Mouse (Mus musculus) heart, adult 2 months (tissue): ENCODE data around the gene Klhl32. TPM values are rescaled to one million over a fixed set of nuclear protein-coding genes. Genes with fewer than 3 reads are reported as not detected.

Source experiments
- DNase-seq, 2 experiments: peaks; one replicate each; pipeline ENCODE4 v3.0.0; 2021
- H3K27ac ChIP-seq: fragments of 200-600 bp; 2 replicates; pipeline ENCODE4 v1.8.1; 2022
- H3K27me3 ChIP-seq: fragments of 200-500 bp; 2 replicates; pipeline ENCODE4 v1.6.1; 2012; ENCODE audit warnings: mild to moderate bottlenecking, low read length, inconsistent platforms, mixed read lengths; ENCODE audit not compliant: control insufficient read depth, insufficient read depth
- H3K36me3 ChIP-seq: fragments of 200-500 bp; 2 replicates; pipeline ENCODE4 v1.6.1; 2012; ENCODE audit warnings: low read length, inconsistent platforms; ENCODE audit not compliant: control insufficient read depth, insufficient read depth
- H3K4me1 ChIP-seq: fragments of 200-500 bp; 2 replicates; pipeline ENCODE4 v1.6.1; 2011; ENCODE audit warnings: low read length; ENCODE audit not compliant: control insufficient read depth, insufficient read depth
- H3K4me3 ChIP-seq: fragments of 200-600 bp; 2 replicates; pipeline ENCODE4 v1.8.1; 2022
- H3K79me2 ChIP-seq: fragments of 200-500 bp; replicated peaks from 2 replicates; pipeline ENCODE4 v1.6.1; 2012; ENCODE audit warnings: mild to moderate bottlenecking, inconsistent platforms, low read length, moderate library complexity, mixed read lengths; ENCODE audit not compliant: control insufficient read depth, insufficient read depth
- H3K9ac ChIP-seq: fragments of 200-500 bp; 2 replicates; pipeline ENCODE4 v1.6.1; 2012; ENCODE audit warnings: low read depth, mild to moderate bottlenecking, control low read depth, inconsistent platforms, low read length, mixed read lengths
- CTCF ChIP-seq: fragments of 200-600 bp; IDR thresholded peaks from 2 replicates; pipeline ENCODE4 v1.8.1; 2022; ENCODE audit warnings: antibody characterized with exemption, mild to moderate bottlenecking, moderate library complexity
- EP300 ChIP-seq: fragments of 200-500 bp; IDR thresholded peaks from 2 replicates; pipeline ENCODE4 v1.6.1; 2011; ENCODE audit warnings: low read depth, low read length, control low read depth; ENCODE audit not compliant: insufficient read depth
- POLR2A ChIP-seq: fragments of 200-500 bp; IDR thresholded peaks from 2 replicates; pipeline ENCODE4 v1.6.1; 2011; ENCODE audit warnings: mild to moderate bottlenecking, low read depth, low read length, control low read depth; ENCODE audit not compliant: insufficient read depth
- WGBS: fragments of 180-500 bp; shearing (Covaris S2); methylation state at CpG from one replicate; pipeline ENCODE4 v1.1.7; 2018; 5-methylcytosine and 5-hydroxymethylcytosine counted together
- intact Hi-C: fragments of 180-260 bp; cut with DNase I; formaldehyde crosslinking; loops from one replicate; pipeline ENCODE4 v1.15.1; 2025
- polyA plus RNA-seq: library from polyadenylated mRNA; depleted of rRNA; stranded (reverse); fragments of >200 nt; gene quantifications from 2 replicates; pipeline ENCODE4 v1.2.3, GENCODE M21; 2012
- total RNA-seq, 2 experiments: library from RNA; stranded (reverse); gene quantifications; 2 replicates each; pipeline ENCODE4 v1.2.3; 2021

The Klhl32 gene
- total and polyA plus RNA-seq, 3 experiments = 0.91 to 2.1 (median 1.5) TPM

DNA sequence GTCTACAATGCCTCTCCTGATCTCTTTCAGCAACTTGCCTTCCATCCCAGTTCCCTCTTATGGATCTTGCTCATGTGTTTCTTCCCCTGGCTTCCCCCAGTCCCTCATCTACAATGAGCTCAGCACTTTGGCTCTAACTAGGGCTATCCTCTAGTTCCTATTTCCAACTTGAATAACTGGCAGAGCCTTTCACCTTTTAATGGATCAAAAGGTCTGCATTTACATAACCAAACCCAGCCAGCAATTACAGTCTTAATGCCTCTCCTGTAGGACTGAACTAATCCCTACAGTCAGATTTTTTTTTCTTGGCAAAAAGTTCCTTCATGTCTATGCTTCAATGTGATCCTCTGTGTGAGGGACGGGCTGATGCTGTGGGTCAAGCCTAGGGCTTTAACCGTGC is 3.5 kb downstream of the Klhl32 start:
- no peaks in the 10 kb centered on the region for H3K36me3 ChIP-seq
- WGBS = 87% methylated on average over 2 of the region's 2 CpGs
- no peaks in the 10 kb centered on the region for H3K4me1 ChIP-seq
- H3K27me3 ChIP-seq = 0 out of 2 replicates have a peak, but pooled peaks cover 2% of the 10 kb centered on the region
- TF ChIP-seq POLR2A = no peak
- no peak for TF ChIP-seq CTCF
- TF ChIP-seq EP300 = no peak
- no peak for DNase-seq
- H3K9ac ChIP-seq = no peak overlapping the region
- no peak overlapping the region for H3K27ac ChIP-seq
- intact Hi-C loops = no loop called here
- no peaks in the 10 kb centered on the region for H3K79me2 ChIP-seq
- H3K4me3 ChIP-seq = no peak overlapping the region

DNA sequence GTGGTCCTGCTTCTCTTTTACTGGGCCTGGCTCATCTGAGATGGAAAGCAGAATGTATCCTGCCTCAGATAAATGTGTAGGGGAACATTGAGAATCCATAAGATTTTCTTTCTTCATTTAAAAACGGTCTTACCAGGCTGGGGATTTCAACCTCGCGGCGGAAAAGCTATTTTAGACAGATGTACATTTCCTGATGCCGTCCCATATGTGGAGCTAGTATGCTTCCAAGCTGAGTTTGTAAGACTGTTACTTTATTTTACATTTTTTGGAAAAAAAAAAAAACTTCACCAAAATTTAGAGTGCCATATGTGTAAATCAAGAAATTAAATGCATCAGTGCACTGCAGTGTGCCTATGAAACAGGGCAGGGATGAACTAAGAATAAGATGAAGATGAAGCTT is 5.4 kb downstream of the Klhl32 start:
- Histone ChIP-seq H3K79me2 (no peaks in the 10 kb centered on the region), H3K27me3 (0 out of 2 replicates have a peak, but pooled peaks cover 2% of the 10 kb centered on the region), H3K36me3 (no peaks in the 10 kb centered on the region), H3K4me3 (no peak overlapping the region), H3K4me1 (no peaks in the 10 kb centered on the region), H3K27ac (no peak overlapping the region), H3K9ac (no peak overlapping the region)
- TF ChIP-seq POLR2A (no peak), EP300 (no peak), CTCF (no peak)
- WGBS = 92% methylated on average over 5 of the region's 5 CpGs
- intact Hi-C loops = no loop called here
- no peak for DNase-seq

DNA sequence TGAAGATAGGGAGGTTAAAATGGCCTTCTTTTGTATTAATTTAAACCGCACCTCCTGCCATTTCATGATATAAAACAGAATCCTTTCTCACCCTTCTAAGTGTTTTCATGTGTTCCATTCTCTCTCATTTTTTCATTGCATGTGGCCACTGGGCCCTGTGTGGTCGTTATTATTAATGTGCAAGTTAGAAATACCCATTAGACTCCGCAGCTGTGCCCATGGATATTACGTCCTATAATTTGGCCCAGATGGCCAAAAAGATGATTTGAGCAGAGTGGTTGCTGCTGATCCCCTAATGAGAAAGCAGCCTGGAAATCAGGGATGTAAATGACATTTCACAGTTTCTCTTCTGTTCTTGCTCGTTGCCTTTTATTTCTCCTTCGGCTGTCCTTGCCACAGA is 12.4 kb downstream of the Klhl32 start:
- Histone ChIP-seq H3K4me1 (no peaks in the 10 kb centered on the region), H3K79me2 (no peaks in the 10 kb centered on the region), H3K36me3 (no peaks in the 10 kb centered on the region), H3K27ac (no peak overlapping the region), H3K27me3 (no peaks in the 10 kb centered on the region), H3K9ac (no peak overlapping the region), H3K4me3 (no peak overlapping the region)
- WGBS = 84% methylated on average over 6 of the region's 6 CpGs
- no peak for TF ChIP-seq EP300
- TF ChIP-seq CTCF = no peak
- no peak for TF ChIP-seq POLR2A
- intact Hi-C loops = no loop called here
- no peak for DNase-seq

DNA sequence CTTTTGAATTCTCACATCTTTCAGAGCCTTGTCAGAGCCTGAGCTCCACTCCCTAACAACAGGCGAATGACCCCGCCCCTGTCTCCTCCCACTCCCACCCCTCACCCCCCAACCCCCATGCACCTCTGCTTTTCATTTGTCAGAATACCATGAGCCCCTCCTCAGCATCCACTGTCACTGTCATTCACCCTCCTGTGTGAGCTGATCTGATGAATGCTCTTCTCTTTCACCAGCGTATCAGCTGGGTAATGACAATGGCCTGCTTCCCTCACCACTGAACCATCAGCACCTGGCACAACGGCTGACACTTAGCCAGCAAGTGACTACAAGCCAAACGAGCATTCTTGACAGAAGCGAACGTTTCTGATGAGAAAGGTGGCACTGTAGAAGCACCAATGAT is 15.4 kb downstream of the Klhl32 start:
- H3K4me1 ChIP-seq = no peaks in the 10 kb centered on the region
- no peak overlapping the region for H3K27ac ChIP-seq
- H3K9ac ChIP-seq = no peak overlapping the region
- no peak for TF ChIP-seq CTCF
- no peak for TF ChIP-seq POLR2A
- TF ChIP-seq EP300 = no peak
- no peaks in the 10 kb centered on the region for H3K79me2 ChIP-seq
- no peak overlapping the region for H3K4me3 ChIP-seq
- DNase-seq = no peak
- WGBS = 50% methylated on average over 7 of the region's 7 CpGs
- H3K27me3 ChIP-seq = no peaks in the 10 kb centered on the region
- intact Hi-C loops = no loop called here
- no peaks in the 10 kb centered on the region for H3K36me3 ChIP-seq

DNA sequence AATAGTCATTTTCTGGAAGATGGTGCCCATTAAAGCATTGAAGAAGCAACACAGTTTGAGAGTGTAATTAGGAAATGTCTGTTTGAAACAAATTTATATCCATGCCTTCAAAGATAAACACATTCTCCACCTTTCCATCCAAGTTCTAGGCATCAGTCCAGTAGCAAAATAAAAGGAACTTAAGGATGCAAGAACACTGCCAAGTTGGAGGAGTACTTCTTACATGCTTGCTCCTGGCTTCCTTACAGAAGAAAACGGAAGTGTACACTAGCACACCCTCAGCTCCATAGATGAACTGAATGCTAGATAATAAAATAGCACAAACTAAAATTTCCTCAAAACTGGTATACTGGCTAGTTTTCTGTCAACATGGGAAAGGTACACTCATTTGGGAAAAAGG is 42.6 kb downstream of the Klhl32 start:
- Histone ChIP-seq H3K27me3 (no peaks in the 10 kb centered on the region), H3K9ac (no peak overlapping the region), H3K36me3 (no peaks in the 10 kb centered on the region), H3K4me3 (no peak overlapping the region), H3K79me2 (no peaks in the 10 kb centered on the region), H3K4me1 (no peaks in the 10 kb centered on the region), H3K27ac (no peak overlapping the region)
- 76% methylated on average over 1 of the region's 1 CpGs for WGBS
- TF ChIP-seq POLR2A = no peak
- TF ChIP-seq EP300 = no peak
- no peak for TF ChIP-seq CTCF
- intact Hi-C loops = no loop called here
- DNase-seq = no peak

DNA sequence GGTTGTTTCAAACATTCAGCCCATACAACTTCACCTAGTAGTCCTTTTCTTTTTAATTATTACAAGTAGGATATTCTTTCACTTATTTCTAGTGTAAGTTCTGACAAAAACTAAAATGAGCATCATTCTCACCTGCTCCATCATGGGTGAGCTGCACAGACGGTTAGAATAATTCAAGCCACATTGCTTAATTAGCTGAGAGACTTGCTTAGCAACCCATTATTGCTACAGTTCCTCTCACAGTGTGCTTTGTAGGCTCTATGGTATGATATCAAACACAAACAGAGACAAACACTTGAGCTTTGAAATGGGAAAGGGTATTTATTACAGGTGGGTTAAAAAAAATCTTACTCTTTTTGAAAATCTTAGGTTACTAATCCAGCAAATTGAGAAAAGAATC is 49.0 kb downstream of the Klhl32 start:
- Histone ChIP-seq H3K36me3 (no peaks in the 10 kb centered on the region), H3K4me3 (no peak overlapping the region), H3K4me1 (no peaks in the 10 kb centered on the region), H3K27me3 (no peaks in the 10 kb centered on the region), H3K9ac (no peak overlapping the region), H3K27ac (no peak overlapping the region), H3K79me2 (no peaks in the 10 kb centered on the region)
- DNase-seq = no peak
- intact Hi-C loops = no loop called here
- TF ChIP-seq CTCF (no peak), POLR2A (no peak)
- 73% methylated on average over 1 of the region's 1 CpGs for WGBS

DNA sequence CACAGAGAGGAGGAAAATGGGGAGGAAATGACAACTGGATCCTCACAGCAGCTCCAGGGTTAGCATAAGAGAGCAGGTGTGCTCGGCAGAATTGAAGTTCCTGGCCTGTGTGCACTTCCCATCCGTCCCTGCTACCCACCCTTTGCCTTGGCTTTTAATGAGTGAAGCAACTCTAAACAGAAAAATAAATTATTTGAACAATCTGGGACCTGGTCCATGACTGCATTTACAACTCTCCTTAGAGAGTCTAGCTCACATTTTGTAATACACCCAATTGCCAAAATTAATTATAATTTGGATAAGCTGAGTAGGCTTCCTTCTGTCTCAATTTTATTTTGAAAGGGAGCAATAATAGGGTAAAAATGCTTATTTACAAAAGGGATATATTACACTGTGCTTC is 49.6 kb downstream of the Klhl32 start:
- no peaks in the 10 kb centered on the region for H3K79me2 ChIP-seq
- intact Hi-C loops = no loop called here
- no peak overlapping the region for H3K27ac ChIP-seq
- DNase-seq = no peak
- TF ChIP-seq POLR2A = no peak
- TF ChIP-seq EP300 = no peak
- no peak for TF ChIP-seq CTCF
- no peak overlapping the region for H3K9ac ChIP-seq
- no peaks in the 10 kb centered on the region for H3K4me1 ChIP-seq
- H3K4me3 ChIP-seq = no peak overlapping the region
- 54% methylated on average over 2 of the region's 2 CpGs for WGBS
- no peaks in the 10 kb centered on the region for H3K36me3 ChIP-seq
- H3K27me3 ChIP-seq = no peaks in the 10 kb centered on the region
